Mouse (Mus musculus) sigmoid colon, adult 10 weeks (tissue): Measurements from ENCODE around the gene Plxnd1. TPM values are rescaled to one million over a fixed set of nuclear protein-coding genes. Genes with fewer than 3 reads are reported as not detected.

Experiments used
- polyA plus RNA-seq: library from polyadenylated mRNA; stranded (reverse); fragments of 350-450 nt; fragmentation: Illumina TruSeq; extraction: RNeasy Lipid Tissue Mini Kit (QIAGEN cat#74804); gene quantifications from one replicate; pipeline ENCODE4 v1.2.3, GENCODE M21; 2014; ENCODE audit warnings: low read depth, low replicate concordance

Gene Plxnd1
- polyA plus RNA-seq = 2.2 TPM

GRCm38 (mm10) chr6:115994877-115995520, at the start of gene Plxnd1:
Plxnd1 (minus strand) TSS chr6:115995005.

GRCm38 (mm10) chr6:115944638-115945037, 50.2 kb downstream of the Plxnd1 start, which contains the start of gene H1foo:
H1foo (plus strand) TSS chr6:115944938.

GRCm38 (mm10) chr6:115931639-115932038, 63.2 kb downstream of the Plxnd1 start, which contains the start of gene Rho:
Rho (plus strand) TSS chr6:115931748.

Other genes with a start within 250 kb of the Plxnd1 start
- not detected for gene Tmem40, start 232.6 kb downstream of the Plxnd1 start, polyA plus RNA-seq
- gene Cand2, start 220.5 kb downstream of the Plxnd1 start, polyA plus RNA-seq = 2.3 TPM
- 203 TPM for gene Rpl32, start 186.3 kb downstream of the Plxnd1 start, polyA plus RNA-seq
- not detected for gene Efcab12, start 156.6 kb downstream of the Plxnd1 start, polyA plus RNA-seq
- gene Mbd4, start 141.6 kb downstream of the Plxnd1 start, polyA plus RNA-seq = 7.8 TPM
- 3.0 TPM for gene Ift122, start 141.5 kb downstream of the Plxnd1 start, polyA plus RNA-seq
- gene Rho, start 63.3 kb downstream of the Plxnd1 start, polyA plus RNA-seq = not detected
- gene H1foo, start 50.1 kb downstream of the Plxnd1 start, polyA plus RNA-seq = not detected
- 20.4 TPM for gene Tmcc1, start 198.5 kb upstream of the Plxnd1 start, polyA plus RNA-seq
- gene Washc2, start 213.0 kb upstream of the Plxnd1 start, polyA plus RNA-seq = 41.8 TPM